Mouse (Mus musculus) heart, postnatal 0 days (tissue): ENCODE measurements around the gene Mphosph9.

Source experiments
- CTCF ChIP-seq: IDR thresholded peaks from 2 replicates; pipeline ENCODE4 v1.5.1; 2016; ENCODE audit warnings: antibody characterized with exemption, control low read depth, low read depth
- EP300 ChIP-seq: IDR thresholded peaks from 2 replicates; pipeline ENCODE4 v1.6.1; 2016; ENCODE audit warnings: antibody characterized with exemption, low read depth

DNA sequence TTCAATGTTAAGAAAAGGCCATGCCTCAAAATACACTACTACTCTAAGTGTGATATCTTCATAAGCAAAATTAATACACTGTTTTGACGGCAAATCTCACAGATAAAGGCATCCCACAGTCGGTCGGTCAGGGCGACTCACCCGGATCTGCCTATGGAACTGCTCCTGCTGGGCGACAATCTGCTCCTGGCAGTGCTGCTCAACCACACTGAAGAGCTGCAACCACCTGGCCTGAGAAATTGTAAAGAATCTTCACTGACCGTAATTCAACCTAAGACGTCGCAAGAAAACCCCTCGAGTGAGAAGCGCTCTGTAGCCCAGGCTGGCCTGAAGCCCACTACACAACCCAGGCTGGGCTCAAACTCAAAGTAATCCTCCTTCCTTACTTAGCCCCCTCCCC lies 11.8 kb downstream of the Mphosph9 start:
- TF ChIP-seq EP300 (no peak), CTCF (no peak)
